Mouse (Mus musculus) lung, embryonic 14.5 days (tissue): ENCODE data around the gene Sypl. TPM values are rescaled to one million over a fixed set of nuclear protein-coding genes. Genes with fewer than 3 reads are reported as not detected.

Experiments used
- ATAC-seq: fragments of 200-750 bp; cut with Nextera tagmentation; 2 replicates; pipeline ENCODE4 v1.8.0; 2017; ENCODE audit warnings: mild to moderate bottlenecking, moderate TSS enrichment, moderate library complexity; ENCODE audit not compliant: insufficient read depth
- DNase-seq: peaks from one replicate; pipeline ENCODE4 v3.0.0-alpha.2; 2015
- H3K27ac ChIP-seq: fragments of 300-500 bp; sonication (generic); 2 replicates; pipeline ENCODE4 v1.5.1; 2014; ENCODE audit warnings: low read depth, mild to moderate bottlenecking, moderate library complexity
- H3K27me3 ChIP-seq: fragments of 300-500 bp; sonication (generic); 2 replicates; pipeline ENCODE4 v1.6.1; 2014; ENCODE audit warnings: low read length, control low read depth; ENCODE audit not compliant: insufficient read depth
- H3K36me3 ChIP-seq: fragments of 300-500 bp; sonication (generic); 2 replicates; pipeline ENCODE4 v1.6.1; 2014; ENCODE audit warnings: control low read depth; ENCODE audit not compliant: insufficient read depth
- H3K4me1 ChIP-seq: fragments of 300-500 bp; sonication (generic); 2 replicates; pipeline ENCODE4 v1.6.1; 2014; ENCODE audit warnings: antibody characterized with exemption, control low read depth; ENCODE audit not compliant: insufficient read depth
- H3K4me2 ChIP-seq: fragments of 300-500 bp; sonication (generic); 2 replicates; pipeline ENCODE4 v1.6.1; 2014; ENCODE audit warnings: mild to moderate bottlenecking
- H3K4me3 ChIP-seq: fragments of 300-500 bp; sonication (generic); 2 replicates; pipeline ENCODE4 v1.5.1; 2014; ENCODE audit warnings: low read depth, low read length
- H3K9ac ChIP-seq: fragments of 300-500 bp; sonication (generic); 2 replicates; pipeline ENCODE4 v1.6.1; 2014
- H3K9me3 ChIP-seq: fragments of 300-500 bp; sonication (generic); 2 replicates; pipeline ENCODE4 v1.6.1; 2016; ENCODE audit warnings: low read depth, low read length, control low read depth
- CTCF ChIP-seq: IDR thresholded peaks from 2 replicates; pipeline ENCODE4 v1.5.1; 2016; ENCODE audit warnings: antibody characterized with exemption, low read depth
- WGBS: fragments of 180-500 bp; shearing (Covaris S2); extraction: QIAGEN DNeasy Blood & Tissue Kit; methylation state at CpG from one replicate; pipeline ENCODE4 v1.1.7; 2014; 5-methylcytosine and 5-hydroxymethylcytosine counted together
- polyA plus RNA-seq: library from polyadenylated mRNA; unstranded; fragments of >200 nt; fragmentation: Nextera tagmentation; extraction: Ambion mirVana; gene quantifications from 2 replicates; pipeline ENCODE4 v1.2.1, GENCODE M21; 2014

The Sypl gene
- polyA plus RNA-seq, 1 experiment from 2014 or later = 133 TPM

GRCm38 (mm10) chr12:33014050-33014796 lies 60.5 kb downstream of the Sypl start:
- no peaks in the 10 kb centered on the region for H3K27me3 ChIP-seq
- no peaks in the 10 kb centered on the region for H3K36me3 ChIP-seq
- 53% methylated on average over 7 of the region's 7 CpGs for WGBS

GRCm38 (mm10) chr12:33015103-33015502 lies 61.4 kb downstream of the Sypl start:
- Histone ChIP-seq H3K27me3 (no peaks in the 10 kb centered on the region), H3K4me1 (no peaks in the 10 kb centered on the region), H3K9ac (no peak overlapping the region), H3K4me3 (no peak overlapping the region), H3K36me3 (no peaks in the 10 kb centered on the region), H3K9me3 (no peaks in the 10 kb centered on the region), H3K4me2 (no peak overlapping the region), H3K27ac (no peak overlapping the region)
- no peak for DNase-seq
- TF ChIP-seq CTCF = no peak
- WGBS = 88% methylated on average over 1 of the region's 1 CpGs
- no peak for ATAC-seq

More at GRCm38 (mm10) chr12:33014050-33014796, 60.5 kb downstream of the Sypl start:
- no peak for ATAC-seq
- no peak for DNase-seq
- Histone ChIP-seq H3K27ac (no peak overlapping the region), H3K9me3 (no peaks in the 10 kb centered on the region), H3K4me3 (no peak overlapping the region), H3K4me2 (no peak overlapping the region), H3K4me1 (no peaks in the 10 kb centered on the region), H3K9ac (no peak overlapping the region)
- no peak for TF ChIP-seq CTCF

- Histone ChIP-seq H3K36me3 (no peaks in the 10 kb centered on the region), H3K27ac (no peak overlapping the region), H3K4me2 (no peak overlapping the region), H3K9ac (no peak overlapping the region), H3K27me3 (no peaks in the 10 kb centered on the region), H3K4me1 (no peaks in the 10 kb centered on the region), H3K4me3 (no peak overlapping the region), H3K9me3 (no peaks in the 10 kb centered on the region)
- DNase-seq (no peak), ATAC-seq (no peak)
- TF ChIP-seq CTCF = no peak
- 64% methylated on average over 7 of the region's 7 CpGs for WGBS
Measured at GRCm38 (mm10) chr12:33016824-33017705, 63.4 kb downstream of the Sypl start.

GRCm38 (mm10) chr12:33018601-33019000 lies 64.9 kb downstream of the Sypl start:
- H3K27me3 ChIP-seq = no peaks in the 10 kb centered on the region
- H3K9ac ChIP-seq = no peak overlapping the region
- H3K4me3 ChIP-seq = no peak overlapping the region
- 67% methylated on average over 4 of the region's 4 CpGs for WGBS
- H3K36me3 ChIP-seq = no peaks in the 10 kb centered on the region
- no peaks in the 10 kb centered on the region for H3K4me1 ChIP-seq
- ATAC-seq (no peak), DNase-seq (no peak)
- no peak overlapping the region for H3K4me2 ChIP-seq
- H3K9me3 ChIP-seq = no peaks in the 10 kb centered on the region
- H3K27ac ChIP-seq = no peak overlapping the region
- no peak for TF ChIP-seq CTCF

- Histone ChIP-seq H3K9ac (no peak overlapping the region), H3K4me2 (no peak overlapping the region), H3K4me1 (no peaks in the 10 kb centered on the region), H3K9me3 (no peaks in the 10 kb centered on the region), H3K4me3 (no peak overlapping the region), H3K36me3 (no peaks in the 10 kb centered on the region), H3K27me3 (no peaks in the 10 kb centered on the region), H3K27ac (no peak overlapping the region)
- DNase-seq = no peak
- ATAC-seq = no peak
- 79% methylated on average over 6 of the region's 6 CpGs for WGBS
- no peak for TF ChIP-seq CTCF
Measured at GRCm38 (mm10) chr12:33020011-33020410, 66.3 kb downstream of the Sypl start.

- no peak for TF ChIP-seq CTCF
Measured at GRCm38 (mm10) chr12:33021140-33021539, 67.4 kb downstream of the Sypl start.

GRCm38 (mm10) chr12:33021751-33022150 lies 68.1 kb downstream of the Sypl start:
- WGBS = 86% methylated on average over 4 of the region's 4 CpGs

More at GRCm38 (mm10) chr12:33021140-33021539, 67.4 kb downstream of the Sypl start:
- no peaks in the 10 kb centered on the region for H3K27me3 ChIP-seq
- no peaks in the 10 kb centered on the region for H3K9me3 ChIP-seq
- H3K4me1 ChIP-seq = no peaks in the 10 kb centered on the region
- H3K9ac ChIP-seq = no peak overlapping the region
- DNase-seq (no peak), ATAC-seq (no peak)
- H3K4me3 ChIP-seq = no peak overlapping the region
- no peaks in the 10 kb centered on the region for H3K36me3 ChIP-seq
- WGBS = 71% methylated on average over 9 of the region's 9 CpGs
- no peak overlapping the region for H3K4me2 ChIP-seq
- no peak overlapping the region for H3K27ac ChIP-seq

More at GRCm38 (mm10) chr12:33021751-33022150, 68.1 kb downstream of the Sypl start:
- Histone ChIP-seq H3K9me3 (no peaks in the 10 kb centered on the region), H3K4me2 (no peak overlapping the region), H3K9ac (no peak overlapping the region), H3K4me3 (no peak overlapping the region), H3K27me3 (no peaks in the 10 kb centered on the region), H3K27ac (no peak overlapping the region), H3K4me1 (no peaks in the 10 kb centered on the region), H3K36me3 (no peaks in the 10 kb centered on the region)
- ATAC-seq = no peak
- no peak for DNase-seq
- TF ChIP-seq CTCF = no peak
